Mouse (Mus musculus): Measurements from ENCODE around the gene Gm49380.

DNA sequence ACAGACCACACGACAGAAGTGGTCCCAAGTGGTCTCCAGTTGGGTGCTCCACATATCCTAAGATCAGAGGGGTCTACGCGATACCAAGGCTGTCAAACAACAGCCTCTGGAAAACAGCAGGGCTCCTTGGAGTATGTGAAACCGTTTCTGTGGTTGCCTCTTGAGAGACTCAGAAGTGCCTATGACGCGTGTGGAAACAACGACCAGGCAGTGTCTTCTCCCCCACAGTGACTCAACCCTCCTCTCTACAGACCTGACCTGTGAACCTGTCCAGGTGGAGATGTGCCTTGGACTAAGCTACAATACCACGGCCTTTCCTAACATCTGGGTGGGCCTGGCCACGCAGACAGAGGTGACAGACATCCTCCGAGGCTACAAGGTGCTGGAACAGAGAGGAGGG, 7.5 kb downstream of the Gm49380 start:
- TF ChIP-seq CTCF (IDR thresholded peaks at IDR 0.05; ENCODE audit: low read depth) (no peak), EP300 (optimal IDR thresholded peaks at IDR 0.05) (no peak)
